Mouse (Mus musculus) liver, postnatal 0 days (tissue): Measurements from ENCODE around the gene Egr2. TPM values are rescaled to one million over a fixed set of nuclear protein-coding genes. Genes with fewer than 3 reads are reported as not detected.

Experiments used
- ATAC-seq: fragments of 200-750 bp; cut with Nextera tagmentation; 2 replicates; pipeline ENCODE4 v1.8.0; 2017; ENCODE audit warnings: mild to moderate bottlenecking, moderate library complexity
- DNase-seq: peaks from one replicate; pipeline ENCODE4 v3.0.0-alpha.2; 2016
- H3K27ac ChIP-seq: fragments of 300-500 bp; sonication (generic); 2 replicates; pipeline ENCODE4 v1.5.1; 2014; ENCODE audit warnings: antibody characterized with exemption, moderate library complexity, mild to moderate bottlenecking, low read depth
- H3K27me3 ChIP-seq: fragments of 300-500 bp; sonication (generic); 2 replicates; pipeline ENCODE4 v1.6.1; 2014; ENCODE audit warnings: low read length, control low read depth, mixed read lengths; ENCODE audit not compliant: insufficient read depth
- H3K36me3 ChIP-seq: fragments of 300-500 bp; sonication (generic); replicated peaks from 2 replicates; pipeline ENCODE4 v1.6.1; 2014; ENCODE audit warnings: mild to moderate bottlenecking, control low read depth, low read length, moderate library complexity, mixed read lengths; ENCODE audit not compliant: insufficient read depth
- H3K4me1 ChIP-seq: fragments of 300-500 bp; sonication (generic); 2 replicates; pipeline ENCODE4 v1.6.1; 2014; ENCODE audit warnings: antibody characterized with exemption, mild to moderate bottlenecking, control low read depth; ENCODE audit not compliant: insufficient read depth
- H3K4me2 ChIP-seq: fragments of 300-500 bp; sonication (generic); 2 replicates; pipeline ENCODE4 v1.6.1; 2014; ENCODE audit warnings: low read depth, mild to moderate bottlenecking, low read length, moderate library complexity, mixed read lengths
- H3K4me3 ChIP-seq: fragments of 300-500 bp; sonication (generic); 2 replicates; pipeline ENCODE4 v1.5.1; 2014; ENCODE audit warnings: low read depth, low read length
- H3K9ac ChIP-seq: fragments of 300-500 bp; sonication (generic); replicated peaks from 2 replicates; pipeline ENCODE4 v1.6.1; 2014; ENCODE audit warnings: mild to moderate bottlenecking, moderate library complexity
- H3K9me3 ChIP-seq: fragments of 300-500 bp; sonication (generic); 2 replicates; pipeline ENCODE4 v1.6.1; 2016; ENCODE audit warnings: mild to moderate bottlenecking, control low read depth, low read length, mixed read lengths
- CTCF ChIP-seq: sonication (generic); IDR thresholded peaks from 2 replicates; pipeline ENCODE4 v1.5.1; 2016; ENCODE audit warnings: antibody characterized with exemption, low read depth
- EP300 ChIP-seq: IDR thresholded peaks from 2 replicates; pipeline ENCODE4 v1.6.1; 2016; ENCODE audit warnings: antibody characterized with exemption, low read depth, mild to moderate bottlenecking
- WGBS: fragments of 180-500 bp; shearing (Covaris S2); extraction: QIAGEN DNeasy Blood & Tissue Kit; methylation state at CpG from one replicate; pipeline ENCODE4 v1.1.7; 2014; ENCODE audit not compliant: insufficient replicate concordance; 5-methylcytosine and 5-hydroxymethylcytosine counted together
- polyA plus RNA-seq: library from polyadenylated mRNA; unstranded; fragments of >200 nt; fragmentation: Nextera tagmentation; extraction: Ambion mirVana; gene quantifications from 2 replicates; pipeline ENCODE4 v1.2.1, GENCODE M21; 2015

Gene Egr2
- polyA plus RNA-seq, 1 experiment from 2014 or later, result 0.33 TPM

DNA sequence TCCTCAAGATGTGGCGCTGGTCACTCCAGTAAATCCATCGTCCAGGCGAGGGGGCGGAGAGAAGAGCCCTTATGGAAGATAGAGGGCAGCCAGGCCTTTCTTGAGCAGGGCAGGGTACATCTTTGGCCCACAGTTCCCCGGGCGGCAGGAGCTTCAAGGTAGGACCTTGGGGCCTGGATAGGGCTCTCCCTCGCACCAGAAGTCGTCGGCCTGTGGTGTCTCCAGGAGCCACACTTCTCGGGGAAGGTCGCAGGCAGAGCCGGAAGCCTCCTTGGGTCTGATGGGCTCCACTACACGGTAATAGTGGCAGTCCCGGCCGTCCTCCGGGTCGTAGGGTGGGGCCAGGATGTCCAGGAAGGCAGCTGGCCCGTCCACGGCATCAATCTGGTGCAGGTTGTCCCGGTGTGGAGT, 12.6 kb downstream of the Egr2 start:
- TF ChIP-seq CTCF, result no peak
- no peak for TF ChIP-seq EP300
- 2% methylated on average over 20 of the region's 20 CpGs for WGBS
- no peaks in the 10 kb centered on the region for H3K27me3 ChIP-seq
- H3K9me3 ChIP-seq, result no peaks in the 10 kb centered on the region
- ATAC-seq, result no peak
- peak overlapping the region; percentile 86 for H3K9ac ChIP-seq
- peak; percentile 24 for DNase-seq
- peak overlapping the region; percentile 95 for H3K4me2 ChIP-seq
- peak overlapping the region; percentile 92 for H3K27ac ChIP-seq
- H3K4me1 ChIP-seq, result peaks cover 21% of the 10 kb centered on the region
- H3K4me3 ChIP-seq, result peak overlapping the region; percentile 89
- H3K36me3 ChIP-seq, result peaks cover 3% of the 10 kb centered on the region

DNA sequence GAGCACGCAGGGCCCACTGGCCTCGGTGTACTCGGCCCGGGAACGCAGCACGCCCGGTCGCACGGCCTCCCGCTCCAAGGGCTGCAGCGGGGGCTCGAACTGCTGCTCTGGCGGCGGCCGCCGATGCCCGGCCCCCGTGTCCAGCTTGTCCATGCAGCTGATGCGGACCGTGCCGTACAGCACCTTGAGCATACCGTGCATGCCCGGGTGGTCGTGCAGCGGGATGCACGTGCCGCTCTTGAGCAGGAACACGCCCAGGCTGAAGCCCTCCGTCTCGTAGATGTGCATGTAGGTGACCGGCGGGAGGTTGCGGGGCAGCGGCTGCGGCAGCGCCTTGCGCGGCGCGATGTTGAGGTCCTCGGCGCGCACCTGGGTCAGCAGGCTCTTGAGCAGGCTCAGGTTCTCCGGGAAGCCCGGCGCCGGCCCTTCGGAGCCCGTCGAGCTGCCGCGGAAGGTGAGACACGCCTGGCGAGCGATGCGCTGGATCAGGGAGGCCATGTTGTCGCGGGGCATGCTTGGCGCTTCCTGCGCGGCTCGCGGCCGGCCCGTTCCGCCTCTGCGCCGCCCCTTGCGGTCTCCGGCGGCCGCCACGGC, 13.1 kb downstream of the Egr2 start:
- Histone ChIP-seq H3K9me3 (no peaks in the 10 kb centered on the region), H3K4me3 (peak overlapping the region; percentile 89), H3K4me2 (peak overlapping the region; percentile 95), H3K27ac (peak overlapping the region; percentile 92), H3K27me3 (no peaks in the 10 kb centered on the region), H3K4me1 (peaks cover 21% of the 10 kb centered on the region), H3K9ac (peak overlapping the region; percentile 86), H3K36me3 (peaks cover 3% of the 10 kb centered on the region)
- DNase-seq (peak; percentile 68), ATAC-seq (peak; percentile 64)
- WGBS, result 3% methylated on average over 56 of the region's 73 CpGs
- TF ChIP-seq CTCF, result no peak
- TF ChIP-seq EP300, result no peak

DNA sequence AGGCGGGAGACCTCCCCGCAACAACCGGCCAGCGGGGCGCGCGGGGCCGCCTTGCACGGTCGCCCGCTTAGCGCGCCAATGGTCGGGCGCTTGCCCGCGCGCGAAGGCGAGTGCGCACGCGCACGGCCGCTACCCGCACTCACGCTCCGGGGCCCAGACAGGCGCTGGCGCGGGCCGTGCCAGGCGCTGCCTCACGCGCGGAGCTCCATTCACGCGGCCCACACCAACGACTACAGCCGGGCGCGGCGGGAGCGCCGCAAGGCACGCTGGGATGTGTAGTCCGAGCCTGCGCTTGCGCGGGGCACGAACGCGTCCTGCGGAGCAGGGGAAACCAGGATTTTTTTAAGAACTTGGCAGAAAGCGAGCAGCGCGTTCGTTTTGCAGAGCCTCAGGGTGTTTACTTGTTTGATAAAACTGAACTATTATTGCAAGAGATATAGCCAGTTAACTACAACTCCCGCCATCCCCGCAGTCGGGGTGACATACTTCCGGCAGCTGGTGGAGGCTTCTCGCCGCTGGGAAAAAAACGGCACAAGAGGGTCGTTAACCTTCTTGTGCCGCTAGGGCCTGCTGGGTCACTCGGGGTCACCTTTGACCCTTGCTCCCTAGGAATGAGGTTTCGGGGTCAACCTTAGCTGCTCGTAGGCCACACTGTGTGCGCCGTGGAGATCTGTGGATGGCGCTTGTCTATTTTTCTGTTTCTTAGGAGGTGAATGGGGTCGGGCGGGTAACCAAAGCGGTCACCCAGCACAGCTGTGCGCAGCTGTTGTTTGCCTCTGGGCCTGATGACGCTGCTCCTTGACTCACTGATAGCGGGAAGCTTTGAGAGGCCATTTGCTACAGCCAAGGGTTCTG, 13.8 kb downstream of the Egr2 start, which contains the start of gene Ado:
Gene Ado, minus strand, starts transcription at position 79 of the 855 bp plus-strand sequence.
- H3K4me1 ChIP-seq, result peaks cover 21% of the 10 kb centered on the region
- H3K4me3 ChIP-seq, result peak within 1 kb of the TSS; percentile 89
- ATAC-seq (peak; percentile 92), DNase-seq (peak; percentile 86)
- H3K27me3 ChIP-seq, result no peaks in the 10 kb centered on the region
- peaks cover 3% of the 10 kb centered on the region for H3K36me3 ChIP-seq
- TF ChIP-seq CTCF, result peak; percentile 38
- TF ChIP-seq EP300, result no peak; the same call in 1 of the 2 replicates
- H3K27ac ChIP-seq, result peak within 1 kb of the TSS; percentile 92
- H3K9me3 ChIP-seq, result no peaks in the 10 kb centered on the region
- peak within 1 kb of the TSS; percentile 86 for H3K9ac ChIP-seq
- peak within 1 kb of the TSS; percentile 95 for H3K4me2 ChIP-seq
- WGBS, result under 1% methylated on average over 79 of the region's 79 CpGs

DNA sequence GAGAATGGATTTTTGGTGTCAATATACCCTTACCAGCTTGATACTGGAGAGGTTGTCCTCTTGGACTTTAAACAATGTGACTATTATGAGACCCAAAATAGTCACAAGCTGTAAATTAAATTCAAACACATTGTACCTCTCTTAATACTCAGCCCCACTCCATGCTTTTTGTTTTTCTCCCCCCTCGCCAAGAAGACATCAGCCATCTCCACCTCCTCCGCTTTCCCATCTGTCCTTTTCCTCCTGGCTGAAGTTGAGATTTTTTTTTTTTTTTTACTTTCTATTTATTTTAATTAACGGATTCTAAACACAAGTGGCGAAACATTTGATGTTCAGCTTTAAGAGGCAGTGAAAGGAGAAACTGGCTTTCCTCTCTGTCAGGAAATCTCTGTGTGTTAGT, 22.8 kb downstream of the Egr2 start:
- Histone ChIP-seq H3K36me3 (no peaks in the 10 kb centered on the region), H3K9me3 (no peaks in the 10 kb centered on the region), H3K4me2 (no peak overlapping the region), H3K27ac (no peak overlapping the region), H3K27me3 (no peaks in the 10 kb centered on the region), H3K4me1 (no peaks in the 10 kb centered on the region), H3K4me3 (no peak overlapping the region), H3K9ac (no peak overlapping the region)
- TF ChIP-seq EP300, result no peak
- TF ChIP-seq CTCF, result no peak
- ATAC-seq (no peak), DNase-seq (no peak)
- 81% methylated on average over 4 of the region's 4 CpGs for WGBS

DNA sequence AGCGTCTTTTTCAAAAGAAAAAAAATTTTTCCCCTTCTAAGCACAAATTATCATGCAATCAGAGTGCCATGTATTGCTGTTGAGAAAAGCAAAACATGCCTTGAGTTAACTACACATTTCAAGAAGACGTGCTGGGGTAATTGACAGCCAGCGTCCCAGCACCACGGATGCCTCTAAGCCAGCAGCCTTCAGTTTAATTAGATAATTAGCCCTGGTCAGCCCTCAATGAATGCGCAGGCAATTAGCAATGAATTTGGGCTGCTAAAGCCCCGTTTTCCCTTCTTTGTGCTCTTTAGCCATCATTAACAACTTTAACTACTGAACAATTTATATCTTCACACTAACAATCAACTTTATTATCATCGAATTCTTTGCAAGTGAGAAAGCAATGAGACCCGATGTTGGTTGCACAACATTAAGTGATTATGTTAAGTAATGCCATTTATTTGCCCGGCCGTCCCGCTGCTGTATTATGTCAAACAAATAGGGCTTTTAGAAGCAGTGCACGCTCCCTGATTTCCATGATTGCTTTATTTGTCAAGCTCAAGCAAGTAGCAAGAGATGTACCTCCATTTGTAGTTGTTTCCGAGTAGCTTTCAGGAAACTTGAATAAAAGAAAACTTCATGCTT, 24.6 kb downstream of the Egr2 start:
- TF ChIP-seq CTCF (no peak), EP300 (no peak)
- no peak overlapping the region for H3K27ac ChIP-seq
- H3K4me1 ChIP-seq, result no peaks in the 10 kb centered on the region
- WGBS, result 66% methylated on average over 13 of the region's 13 CpGs
- no peak overlapping the region for H3K4me3 ChIP-seq
- H3K27me3 ChIP-seq, result no peaks in the 10 kb centered on the region
- no peak overlapping the region for H3K4me2 ChIP-seq
- no peak for ATAC-seq
- no peak overlapping the region for H3K9ac ChIP-seq
- DNase-seq, result no peak
- H3K9me3 ChIP-seq, result no peaks in the 10 kb centered on the region
- H3K36me3 ChIP-seq, result no peaks in the 10 kb centered on the region

DNA sequence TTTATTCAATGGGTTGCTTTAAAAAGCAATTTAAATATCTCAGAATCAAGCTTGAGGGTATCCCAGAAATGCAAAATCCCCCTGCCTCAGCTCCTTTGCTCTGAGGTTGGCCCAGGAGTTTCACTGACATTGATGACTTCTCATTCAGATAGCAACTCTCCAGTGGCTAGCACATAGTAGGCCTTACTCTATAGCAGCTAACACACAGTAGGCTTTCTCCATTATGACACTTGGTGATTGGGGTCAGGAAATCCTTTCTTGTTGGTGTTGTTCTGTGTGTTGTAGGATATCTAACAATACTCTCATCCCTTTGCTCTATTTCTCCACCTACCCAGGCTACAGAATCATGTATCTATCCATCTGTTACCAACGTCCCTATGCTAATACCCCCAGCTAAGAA, 25.9 kb downstream of the Egr2 start:
- H3K27me3 ChIP-seq, result no peaks in the 10 kb centered on the region
- no peak overlapping the region for H3K9ac ChIP-seq
- no peak overlapping the region for H3K4me2 ChIP-seq
- H3K4me3 ChIP-seq, result no peak overlapping the region
- no peak for DNase-seq
- TF ChIP-seq CTCF (no peak), EP300 (no peak)
- no peaks in the 10 kb centered on the region for H3K9me3 ChIP-seq
- ATAC-seq, result no peak
- 49% methylated on average over 1 of the region's 1 CpGs for WGBS
- H3K4me1 ChIP-seq, result no peaks in the 10 kb centered on the region
- H3K27ac ChIP-seq, result no peak overlapping the region
- H3K36me3 ChIP-seq, result no peaks in the 10 kb centered on the region
